Mouse (Mus musculus) liver, postnatal 0 days (tissue): ENCODE measurements around the gene Sh2b1. TPM values are rescaled to one million over a fixed set of nuclear protein-coding genes. Genes with fewer than 3 reads are reported as not detected.

ENCODE experiments used
- ATAC-seq: fragments of 200-750 bp; cut with Nextera tagmentation; 2 replicates; pipeline ENCODE4 v1.8.0; 2017; ENCODE audit warnings: mild to moderate bottlenecking, moderate library complexity
- DNase-seq: peaks from one replicate; pipeline ENCODE4 v3.0.0-alpha.2; 2016
- H3K27ac ChIP-seq: fragments of 300-500 bp; sonication (generic); 2 replicates; pipeline ENCODE4 v1.5.1; 2014; ENCODE audit warnings: antibody characterized with exemption, moderate library complexity, mild to moderate bottlenecking, low read depth
- H3K27me3 ChIP-seq: fragments of 300-500 bp; sonication (generic); 2 replicates; pipeline ENCODE4 v1.6.1; 2014; ENCODE audit warnings: low read length, control low read depth, mixed read lengths; ENCODE audit not compliant: insufficient read depth
- H3K36me3 ChIP-seq: fragments of 300-500 bp; sonication (generic); replicated peaks from 2 replicates; pipeline ENCODE4 v1.6.1; 2014; ENCODE audit warnings: mild to moderate bottlenecking, control low read depth, low read length, moderate library complexity, mixed read lengths; ENCODE audit not compliant: insufficient read depth
- H3K4me1 ChIP-seq: fragments of 300-500 bp; sonication (generic); 2 replicates; pipeline ENCODE4 v1.6.1; 2014; ENCODE audit warnings: antibody characterized with exemption, mild to moderate bottlenecking, control low read depth; ENCODE audit not compliant: insufficient read depth
- H3K4me2 ChIP-seq: fragments of 300-500 bp; sonication (generic); 2 replicates; pipeline ENCODE4 v1.6.1; 2014; ENCODE audit warnings: low read depth, mild to moderate bottlenecking, low read length, moderate library complexity, mixed read lengths
- H3K4me3 ChIP-seq: fragments of 300-500 bp; sonication (generic); 2 replicates; pipeline ENCODE4 v1.5.1; 2014; ENCODE audit warnings: low read depth, low read length
- H3K9ac ChIP-seq: fragments of 300-500 bp; sonication (generic); replicated peaks from 2 replicates; pipeline ENCODE4 v1.6.1; 2014; ENCODE audit warnings: mild to moderate bottlenecking, moderate library complexity
- H3K9me3 ChIP-seq: fragments of 300-500 bp; sonication (generic); 2 replicates; pipeline ENCODE4 v1.6.1; 2016; ENCODE audit warnings: mild to moderate bottlenecking, control low read depth, low read length, mixed read lengths
- CTCF ChIP-seq: sonication (generic); IDR thresholded peaks from 2 replicates; pipeline ENCODE4 v1.5.1; 2016; ENCODE audit warnings: antibody characterized with exemption, low read depth
- EP300 ChIP-seq: IDR thresholded peaks from 2 replicates; pipeline ENCODE4 v1.6.1; 2016; ENCODE audit warnings: antibody characterized with exemption, low read depth, mild to moderate bottlenecking
- WGBS: fragments of 180-500 bp; shearing (Covaris S2); extraction: QIAGEN DNeasy Blood & Tissue Kit; methylation state at CpG from one replicate; pipeline ENCODE4 v1.1.7; 2014; ENCODE audit not compliant: insufficient replicate concordance; 5-methylcytosine and 5-hydroxymethylcytosine counted together
- polyA plus RNA-seq: library from polyadenylated mRNA; unstranded; fragments of >200 nt; fragmentation: Nextera tagmentation; extraction: Ambion mirVana; gene quantifications from 2 replicates; pipeline ENCODE4 v1.2.1, GENCODE M21; 2015

Sh2b1 gene
- polyA plus RNA-seq, 1 experiment from 2014 or later, result 13.7 TPM

- ATAC-seq (no peak), DNase-seq (no peak)
- no peak overlapping the region for H3K4me2 ChIP-seq
- TF ChIP-seq EP300 (no peak), CTCF (no peak)
- no peak overlapping the region for H3K4me3 ChIP-seq
- H3K27me3 ChIP-seq, result no peaks in the 10 kb centered on the region
- no peaks in the 10 kb centered on the region for H3K9me3 ChIP-seq
- 88% methylated on average over 15 of the region's 15 CpGs for WGBS
- peaks cover 24% of the 10 kb centered on the region for H3K36me3 ChIP-seq
- H3K27ac ChIP-seq, result no peak overlapping the region
- no peak overlapping the region for H3K9ac ChIP-seq
- H3K4me1 ChIP-seq, result no peaks in the 10 kb centered on the region
Measured at GRCm38 (mm10) chr7:126445104-126445815, 30.0 kb downstream of the Sh2b1 start.

- Histone ChIP-seq H3K9ac (no peak overlapping the region), H3K4me2 (no peak overlapping the region), H3K27ac (no peak overlapping the region), H3K9me3 (no peaks in the 10 kb centered on the region), H3K27me3 (no peaks in the 10 kb centered on the region), H3K4me1 (no peaks in the 10 kb centered on the region), H3K4me3 (no peak overlapping the region), H3K36me3 (peaks cover 26% of the 10 kb centered on the region)
- DNase-seq, result no peak
- 91% methylated on average over 9 of the region's 9 CpGs for WGBS
- ATAC-seq, result no peak
- TF ChIP-seq EP300 (no peak), CTCF (no peak)
Measured at GRCm38 (mm10) chr7:126444536-126444935, 30.7 kb downstream of the Sh2b1 start.

GRCm38 (mm10) chr7:126443997-126444396 is 31.2 kb downstream of the Sh2b1 start:
- no peaks in the 10 kb centered on the region for H3K27me3 ChIP-seq
- 88% methylated on average over 10 of the region's 10 CpGs for WGBS
- H3K36me3 ChIP-seq, result peaks cover 26% of the 10 kb centered on the region
- H3K9me3 ChIP-seq, result no peaks in the 10 kb centered on the region
- H3K4me1 ChIP-seq, result no peaks in the 10 kb centered on the region
- H3K4me3 ChIP-seq, result no peak overlapping the region
- DNase-seq (no peak), ATAC-seq (no peak)
- H3K27ac ChIP-seq, result no peak overlapping the region
- H3K9ac ChIP-seq, result no peak overlapping the region
- no peak overlapping the region for H3K4me2 ChIP-seq
- TF ChIP-seq EP300 (no peak), CTCF (no peak)

GRCm38 (mm10) chr7:126440134-126440533 is 35.1 kb downstream of the Sh2b1 start:
- peaks cover 18% of the 10 kb centered on the region for H3K36me3 ChIP-seq
- no peak overlapping the region for H3K4me2 ChIP-seq
- TF ChIP-seq CTCF (no peak), EP300 (no peak)
- H3K9ac ChIP-seq, result no peak overlapping the region
- DNase-seq (no peak), ATAC-seq (no peak)
- H3K27ac ChIP-seq, result no peak overlapping the region
- WGBS, result 83% methylated on average over 9 of the region's 9 CpGs
- no peaks in the 10 kb centered on the region for H3K9me3 ChIP-seq
- H3K4me1 ChIP-seq, result no peaks in the 10 kb centered on the region
- H3K27me3 ChIP-seq, result no peaks in the 10 kb centered on the region
- H3K4me3 ChIP-seq, result no peak overlapping the region

- Histone ChIP-seq H3K36me3 (peaks cover 14% of the 10 kb centered on the region), H3K9ac (no peak overlapping the region), H3K4me3 (no peak overlapping the region), H3K4me2 (no peak overlapping the region), H3K27ac (no peak overlapping the region), H3K9me3 (no peaks in the 10 kb centered on the region), H3K4me1 (no peaks in the 10 kb centered on the region), H3K27me3 (no peaks in the 10 kb centered on the region)
- peak; percentile 66 for ATAC-seq
- WGBS, result 14% methylated on average over 8 of the region's 8 CpGs
- TF ChIP-seq EP300, result no peak
- TF ChIP-seq CTCF, result peak; percentile 98
- peak; percentile 79 for DNase-seq
Measured at GRCm38 (mm10) chr7:126436851-126437250, 38.4 kb downstream of the Sh2b1 start.

GRCm38 (mm10) chr7:126435801-126436200 is 39.4 kb downstream of the Sh2b1 start:
- no peak overlapping the region for H3K9ac ChIP-seq
- 72% methylated on average over 3 of the region's 3 CpGs for WGBS
- H3K36me3 ChIP-seq, result peaks cover 10% of the 10 kb centered on the region
- no peaks in the 10 kb centered on the region for H3K4me1 ChIP-seq
- TF ChIP-seq EP300, result no peak
- no peak for TF ChIP-seq CTCF
- no peak overlapping the region for H3K4me3 ChIP-seq
- H3K27ac ChIP-seq, result no peak overlapping the region
- DNase-seq (no peak), ATAC-seq (no peak)
- H3K27me3 ChIP-seq, result no peaks in the 10 kb centered on the region
- H3K9me3 ChIP-seq, result no peaks in the 10 kb centered on the region
- no peak overlapping the region for H3K4me2 ChIP-seq

- Histone ChIP-seq H3K4me1 (peaks cover 2% of the 10 kb centered on the region), H3K9me3 (no peaks in the 10 kb centered on the region), H3K9ac (no peak overlapping the region), H3K4me3 (no peak overlapping the region), H3K36me3 (peaks cover 8% of the 10 kb centered on the region), H3K4me2 (no peak overlapping the region), H3K27ac (no peak overlapping the region), H3K27me3 (no peaks in the 10 kb centered on the region)
- WGBS, result 83% methylated on average over 7 of the region's 7 CpGs
- DNase-seq (no peak), ATAC-seq (no peak)
- TF ChIP-seq EP300, result no peak
- no peak for TF ChIP-seq CTCF
Measured at GRCm38 (mm10) chr7:126434726-126435125, 40.5 kb downstream of the Sh2b1 start.
